Mouse (Mus musculus): ENCODE results near the gene Nfib. TPM values are rescaled to one million over a fixed set of nuclear protein-coding genes. Genes with fewer than 3 reads are reported as not detected.

Gene Nfib
- polyA plus RNA-seq, 2 experiments, result 1.7 to 2.6 TPM

GRCm38 (mm10) chr4:82690267-82690666 is 15.3 kb downstream of the Nfib start:
- Histone ChIP-seq H3K9ac (replicated peaks) (no peak overlapping the region), H3K4me2 (ENCODE audit: low read depth) (no peak overlapping the region), H3K27ac (no peak overlapping the region), H3K9me3 (ENCODE audit: control insufficient read depth, low read length) (no peaks in the 10 kb centered on the region), H3K27me3 (ENCODE audit: control insufficient read depth, insufficient read depth, low read length) (no peaks in the 10 kb centered on the region), H3K4me3 (ENCODE audit: insufficient read depth in 1 of 2, low read depth in 2 of 2, low read length in 2 of 2) (no peak overlapping the region), H3K36me3 (replicated peaks; ENCODE audit: control insufficient read depth, insufficient read depth, low read depth) (no peaks in the 10 kb centered on the region), H3K4me1 (replicated peaks; ENCODE audit: control insufficient read depth in 2 of 2, insufficient read depth in 2 of 2, low read length in 1 of 2) (peaks cover 0 to 3% of the 10 kb centered on the region in 2 experiments; a peak in 1 of 4 replicates)
- no peak for TF ChIP-seq CTCF (IDR thresholded peaks at IDR 0.05; ENCODE audit: low read depth)
- TF ChIP-seq EP300 (IDR thresholded peaks at IDR 0.05; ENCODE audit: low read depth), result no peak
- 61% methylated on average over 7 of the region's 7 CpGs for WGBS (ENCODE audit: insufficient replicate concordance)
- ATAC-seq (ENCODE audit: insufficient read depth) (no peak), DNase-seq (ENCODE audit: low read depth in 3 of 3, low spot score in 3 of 3) (no peak)

- 20% methylated on average over 6 of the region's 6 CpGs for WGBS (ENCODE audit: insufficient replicate concordance)
- Histone ChIP-seq H3K4me3 (ENCODE audit: insufficient read depth in 1 of 2, low read depth in 2 of 2, low read length in 2 of 2) (no peak overlapping the region), H3K9me3 (ENCODE audit: control insufficient read depth, low read length) (no peaks in the 10 kb centered on the region), H3K27me3 (ENCODE audit: control insufficient read depth, insufficient read depth, low read length) (no peaks in the 10 kb centered on the region), H3K9ac (replicated peaks) (no peak overlapping the region), H3K27ac (no peak overlapping the region), H3K4me2 (ENCODE audit: low read depth) (peak overlapping the region; percentile 4; the same call in 1 of the 2 replicates), H3K36me3 (replicated peaks; ENCODE audit: control insufficient read depth, insufficient read depth, low read depth) (no peaks in the 10 kb centered on the region), H3K4me1 (replicated peaks; ENCODE audit: control insufficient read depth in 2 of 2, insufficient read depth in 2 of 2, low read length in 1 of 2) (peaks cover 0 to 3% of the 10 kb centered on the region in 2 experiments; a peak in 1 of 4 replicates)
- no peak for ATAC-seq (ENCODE audit: insufficient read depth)
- TF ChIP-seq EP300 (IDR thresholded peaks at IDR 0.05; ENCODE audit: low read depth), result no peak
- TF ChIP-seq CTCF (IDR thresholded peaks at IDR 0.05; ENCODE audit: low read depth), result no peak
- no peak for DNase-seq (ENCODE audit: low read depth in 3 of 3, low spot score in 3 of 3)
Observed at GRCm38 (mm10) chr4:82686037-82686436, 19.5 kb downstream of the Nfib start.

GRCm38 (mm10) chr4:82684088-82684715 is 21.3 kb downstream of the Nfib start:
- no peak for ATAC-seq (ENCODE audit: insufficient read depth)
- Histone ChIP-seq H3K4me1 (replicated peaks; ENCODE audit: control insufficient read depth in 2 of 2, insufficient read depth in 2 of 2, low read length in 1 of 2) (peaks cover 0 to 3% of the 10 kb centered on the region in 2 experiments; a peak in 1 of 4 replicates), H3K9me3 (ENCODE audit: control insufficient read depth, low read length) (no peaks in the 10 kb centered on the region)

GRCm38 (mm10) chr4:82683583-82683982 is 22.0 kb downstream of the Nfib start:
- peaks cover 0 to 3% of the 10 kb centered on the region in 2 experiments; a peak in 1 of 4 replicates for H3K4me1 ChIP-seq (replicated peaks; ENCODE audit: control insufficient read depth in 2 of 2, insufficient read depth in 2 of 2, low read length in 1 of 2)
- H3K4me3 ChIP-seq (ENCODE audit: insufficient read depth in 1 of 2, low read depth in 2 of 2, low read length in 2 of 2), result no peak overlapping the region
- WGBS (ENCODE audit: insufficient replicate concordance), result 77% methylated on average over 6 of the region's 6 CpGs
- H3K27me3 ChIP-seq (ENCODE audit: control insufficient read depth, insufficient read depth, low read length), result no peaks in the 10 kb centered on the region
- H3K4me2 ChIP-seq (ENCODE audit: low read depth), result no peak overlapping the region
- DNase-seq (ENCODE audit: low read depth in 3 of 3, low spot score in 3 of 3), result no peak
- ATAC-seq (ENCODE audit: insufficient read depth), result no peak
- no peak overlapping the region for H3K27ac ChIP-seq
- H3K9ac ChIP-seq (replicated peaks), result no peak overlapping the region
- no peaks in the 10 kb centered on the region for H3K36me3 ChIP-seq (replicated peaks; ENCODE audit: control insufficient read depth, insufficient read depth, low read depth)
- TF ChIP-seq CTCF (IDR thresholded peaks at IDR 0.05; ENCODE audit: low read depth) (no peak), EP300 (IDR thresholded peaks at IDR 0.05; ENCODE audit: low read depth) (no peak)
- no peaks in the 10 kb centered on the region for H3K9me3 ChIP-seq (ENCODE audit: control insufficient read depth, low read length)

More at GRCm38 (mm10) chr4:82684088-82684715, 21.3 kb downstream of the Nfib start:
- DNase-seq (ENCODE audit: low read depth in 3 of 3, low spot score in 3 of 3), result no peak
- Histone ChIP-seq H3K4me3 (ENCODE audit: insufficient read depth in 1 of 2, low read depth in 2 of 2, low read length in 2 of 2) (no peak overlapping the region), H3K9ac (replicated peaks) (no peak overlapping the region), H3K36me3 (replicated peaks; ENCODE audit: control insufficient read depth, insufficient read depth, low read depth) (no peaks in the 10 kb centered on the region), H3K27me3 (ENCODE audit: control insufficient read depth, insufficient read depth, low read length) (no peaks in the 10 kb centered on the region), H3K27ac (no peak overlapping the region), H3K4me2 (ENCODE audit: low read depth) (no peak overlapping the region)
- TF ChIP-seq EP300 (IDR thresholded peaks at IDR 0.05; ENCODE audit: low read depth) (no peak), CTCF (IDR thresholded peaks at IDR 0.05; ENCODE audit: low read depth) (no peak)
- WGBS (ENCODE audit: insufficient replicate concordance), result 58% methylated on average over 12 of the region's 12 CpGs

GRCm38 (mm10) chr4:82676104-82676503 is 29.4 kb downstream of the Nfib start:
- 68% methylated on average over 2 of the region's 2 CpGs for WGBS (ENCODE audit: insufficient replicate concordance)
- no peak for ATAC-seq (ENCODE audit: insufficient read depth)
- Histone ChIP-seq H3K9me3 (ENCODE audit: control insufficient read depth, low read length) (no peaks in the 10 kb centered on the region), H3K36me3 (replicated peaks; ENCODE audit: control insufficient read depth, insufficient read depth, low read depth) (no peaks in the 10 kb centered on the region), H3K4me1 (replicated peaks; ENCODE audit: control insufficient read depth in 2 of 2, insufficient read depth in 2 of 2, low read length in 1 of 2) (no peaks in the 10 kb centered on the region), H3K4me2 (ENCODE audit: low read depth) (no peak overlapping the region), H3K27me3 (ENCODE audit: control insufficient read depth, insufficient read depth, low read length) (no peaks in the 10 kb centered on the region), H3K27ac (no peak overlapping the region), H3K9ac (replicated peaks) (no peak overlapping the region), H3K4me3 (ENCODE audit: insufficient read depth in 1 of 2, low read depth in 2 of 2, low read length in 2 of 2) (no peak overlapping the region)
- TF ChIP-seq CTCF (IDR thresholded peaks at IDR 0.05; ENCODE audit: low read depth) (no peak), EP300 (IDR thresholded peaks at IDR 0.05; ENCODE audit: low read depth) (no peak)
- DNase-seq (ENCODE audit: low read depth in 3 of 3, low spot score in 3 of 3), result no peak

Data from liver, embryonic 14.5 days (tissue).